Mouse (Mus musculus) liver, embryonic 14.5 days (tissue): ENCODE results near the gene Samd3. TPM values are rescaled to one million over a fixed set of nuclear protein-coding genes. Genes with fewer than 3 reads are reported as not detected.

Experiments
- ATAC-seq: fragments of 200-750 bp; cut with Nextera tagmentation; 2 replicates; pipeline ENCODE4 v1.8.0; 2017; ENCODE audit warnings: moderate number of reproducible peaks, mild to moderate bottlenecking, moderate library complexity; ENCODE audit not compliant: insufficient read depth
- DNase-seq, 3 experiments: peaks; one replicate each; pipeline ENCODE4 v3.0.0-alpha.2; 2012 to 2013; ENCODE audit warnings: low read depth in 3 of 3, low spot score in 3 of 3
- H3K27ac ChIP-seq: fragments of 300-500 bp; sonication (generic); 2 replicates; pipeline ENCODE4 v1.5.1; 2014; ENCODE audit warnings: moderate library complexity, mild to moderate bottlenecking, control low read depth, inconsistent platforms
- H3K27me3 ChIP-seq: fragments of 300-500 bp; sonication (generic); 2 replicates; pipeline ENCODE4 v1.6.1; 2014; ENCODE audit warnings: mild to moderate bottlenecking, low read length, moderate library complexity; ENCODE audit not compliant: control insufficient read depth, insufficient read depth
- H3K36me3 ChIP-seq: fragments of 300-500 bp; sonication (generic); replicated peaks from 2 replicates; pipeline ENCODE4 v1.6.1; 2014; ENCODE audit warnings: low read depth; ENCODE audit not compliant: control insufficient read depth, insufficient read depth
- H3K4me1 ChIP-seq, 2 experiments: fragments of 200-500 bp in 1 of 2; fragments of 300-500 bp in 1 of 2; sonication (generic) in 1 of 2; replicated peaks; 2 replicates each; pipeline ENCODE4 v1.6.1; 2012 to 2014; ENCODE audit warnings: antibody characterized with exemption in 1 of 2, inconsistent platforms in 1 of 2, low read length in 1 of 2; ENCODE audit not compliant: control insufficient read depth in 2 of 2, insufficient read depth in 2 of 2
- H3K4me2 ChIP-seq: fragments of 300-500 bp; sonication (generic); 2 replicates; pipeline ENCODE4 v1.6.1; 2014; ENCODE audit warnings: low read depth, mild to moderate bottlenecking, control low read depth, moderate library complexity
- H3K4me3 ChIP-seq, 2 experiments: fragments of 200-500 bp in 1 of 2; fragments of 300-500 bp in 1 of 2; sonication (generic) in 1 of 2; 2 replicates each; pipeline ENCODE4 v1.5.1; 2012 to 2014; ENCODE audit warnings: low read depth in 2 of 2, low read length in 2 of 2, mild to moderate bottlenecking in 2 of 2, control low read depth in 1 of 2, inconsistent platforms in 1 of 2, moderate library complexity in 1 of 2; ENCODE audit not compliant: insufficient read depth in 1 of 2
- H3K9ac ChIP-seq: fragments of 300-500 bp; sonication (generic); replicated peaks from 2 replicates; pipeline ENCODE4 v1.6.1; 2014; ENCODE audit warnings: mild to moderate bottlenecking, control low read depth, moderate library complexity
- H3K9me3 ChIP-seq: fragments of 300-500 bp; sonication (generic); 2 replicates; pipeline ENCODE4 v1.6.1; 2016; ENCODE audit warnings: low read length, mixed read lengths; ENCODE audit not compliant: control insufficient read depth
- CTCF ChIP-seq: IDR thresholded peaks from 2 replicates; pipeline ENCODE4 v1.5.1; 2016; ENCODE audit warnings: antibody characterized with exemption, low read depth, control low read depth
- EP300 ChIP-seq: IDR thresholded peaks from 2 replicates; pipeline ENCODE4 v1.6.1; 2016; ENCODE audit warnings: antibody characterized with exemption, low read depth
- WGBS: fragments of 180-500 bp; shearing (Covaris S2); extraction: QIAGEN DNeasy Blood & Tissue Kit; methylation state at CpG from one replicate; pipeline ENCODE4 v1.1.7; 2014; ENCODE audit not compliant: insufficient replicate concordance; 5-methylcytosine and 5-hydroxymethylcytosine counted together
- polyA plus RNA-seq, 2 experiments: library from polyadenylated mRNA; depleted of rRNA in 1 of 2; stranded (reverse) in 1 of 2; unstranded in 1 of 2; fragments of >200 nt; fragmentation: Nextera tagmentation in 1 of 2; extraction: Ambion mirVana in 1 of 2; gene quantifications; 2 replicates each; pipeline versions ENCODE4 v1.2.1 to v1.2.3; 2012 to 2014

Gene Samd3
- polyA plus RNA-seq (2012; rRNA removed) (0.05 TPM in 1 of 2 replicates, not detected in the other), polyA plus RNA-seq (2014; fragmentation: Nextera tagmentation; extraction: Ambion mirVana) (not detected in 2 replicates)

DNA sequence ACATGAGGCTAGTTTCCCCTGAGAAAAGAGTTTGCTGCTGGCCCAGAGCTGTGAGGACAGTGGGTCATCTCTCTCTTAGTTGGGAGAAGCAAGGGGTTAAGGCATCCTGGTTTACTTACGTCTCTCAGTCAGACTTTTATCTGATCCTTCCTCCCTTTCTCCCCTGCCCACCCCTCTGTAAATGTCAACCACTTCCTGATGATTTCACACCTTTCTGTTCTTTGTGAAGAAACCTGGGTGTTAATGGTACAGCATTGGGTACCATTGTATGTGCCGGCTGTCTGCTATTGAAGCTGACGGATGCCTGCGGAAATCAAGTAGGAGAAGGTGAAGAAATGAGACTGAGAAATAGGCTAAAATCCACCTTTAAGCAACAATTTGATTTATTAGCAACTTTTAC, at the start of gene Samd3:
Gene Samd3, plus strand, starts transcription at position 220 of the 400 bp plus-strand sequence.
- Histone ChIP-seq H3K4me3 (no peak within 1 kb of the TSS), H3K4me2 (no peak within 1 kb of the TSS), H3K9ac (no peak within 1 kb of the TSS), H3K36me3 (no peaks in the 10 kb centered on the region), H3K27me3 (no peaks in the 10 kb centered on the region), H3K4me1 (no peaks in the 10 kb centered on the region), H3K27ac (no peak within 1 kb of the TSS), H3K9me3 (no peaks in the 10 kb centered on the region)
- TF ChIP-seq CTCF (no peak), EP300 (no peak)
- no peak for DNase-seq
- 39% methylated on average over 4 of the region's 4 CpGs for whole genome bisulfite sequencing
- no peak for ATAC-seq

- TF ChIP-seq EP300 (no peak), CTCF (no peak)
Measured at GRCm38 (mm10) chr10:26185289-26185688, 44.2 kb upstream of the Samd3 start.

DNA sequence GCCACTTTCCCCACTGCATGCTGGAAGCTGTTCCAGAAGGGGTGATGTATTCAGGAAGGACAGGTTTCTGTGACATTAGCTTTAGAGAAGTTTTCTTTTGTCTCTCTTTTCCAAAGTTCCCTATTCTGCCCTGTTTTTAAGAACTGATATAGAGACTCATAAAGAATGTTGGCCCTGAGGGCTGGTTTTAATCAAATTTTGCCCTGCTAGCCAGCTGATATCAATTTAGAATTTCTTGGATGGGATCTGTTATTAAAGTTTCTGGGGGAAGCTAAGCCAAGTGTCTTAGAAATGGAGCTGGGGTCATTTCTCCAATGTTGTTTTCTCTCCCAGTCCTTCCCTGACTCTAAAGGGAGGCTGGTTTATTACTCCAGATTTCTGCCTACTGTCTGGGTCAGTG, 38.7 kb upstream of the Samd3 start:
- TF ChIP-seq CTCF (no peak), EP300 (no peak)
- H3K27ac ChIP-seq = no peak overlapping the region
- H3K4me2 ChIP-seq = no peak overlapping the region
- ATAC-seq = no peak
- no peak overlapping the region for H3K9ac ChIP-seq
- H3K36me3 ChIP-seq = no peaks in the 10 kb centered on the region
- H3K9me3 ChIP-seq = no peaks in the 10 kb centered on the region
- no peaks in the 10 kb centered on the region for H3K27me3 ChIP-seq
- no peak overlapping the region for H3K4me3 ChIP-seq
- DNase-seq = no peak
- no peaks in the 10 kb centered on the region for H3K4me1 ChIP-seq

More at GRCm38 (mm10) chr10:26185289-26185688, 44.2 kb upstream of the Samd3 start:
- no peak overlapping the region for H3K27ac ChIP-seq
- WGBS = 62% methylated on average over 5 of the region's 5 CpGs
- no peaks in the 10 kb centered on the region for H3K9me3 ChIP-seq
- no peak overlapping the region for H3K4me3 ChIP-seq
- ATAC-seq = no peak
- H3K4me1 ChIP-seq = no peaks in the 10 kb centered on the region
- H3K4me2 ChIP-seq = no peak overlapping the region
- no peak overlapping the region for H3K9ac ChIP-seq
- H3K27me3 ChIP-seq = no peaks in the 10 kb centered on the region
- H3K36me3 ChIP-seq = no peaks in the 10 kb centered on the region
- no peak for DNase-seq

GRCm38 (mm10) chr10:26194892-26195291, 34.6 kb upstream of the Samd3 start:
- DNase-seq (no peak), ATAC-seq (no peak)
- Histone ChIP-seq H3K27ac (no peak overlapping the region), H3K4me2 (no peak overlapping the region), H3K36me3 (no peaks in the 10 kb centered on the region), H3K4me3 (no peak overlapping the region), H3K27me3 (no peaks in the 10 kb centered on the region), H3K4me1 (no peaks in the 10 kb centered on the region), H3K9me3 (no peaks in the 10 kb centered on the region), H3K9ac (no peak overlapping the region)
- no peak for TF ChIP-seq EP300
- TF ChIP-seq CTCF = no peak
- 24% methylated on average over 1 of the region's 1 CpGs for WGBS

DNA sequence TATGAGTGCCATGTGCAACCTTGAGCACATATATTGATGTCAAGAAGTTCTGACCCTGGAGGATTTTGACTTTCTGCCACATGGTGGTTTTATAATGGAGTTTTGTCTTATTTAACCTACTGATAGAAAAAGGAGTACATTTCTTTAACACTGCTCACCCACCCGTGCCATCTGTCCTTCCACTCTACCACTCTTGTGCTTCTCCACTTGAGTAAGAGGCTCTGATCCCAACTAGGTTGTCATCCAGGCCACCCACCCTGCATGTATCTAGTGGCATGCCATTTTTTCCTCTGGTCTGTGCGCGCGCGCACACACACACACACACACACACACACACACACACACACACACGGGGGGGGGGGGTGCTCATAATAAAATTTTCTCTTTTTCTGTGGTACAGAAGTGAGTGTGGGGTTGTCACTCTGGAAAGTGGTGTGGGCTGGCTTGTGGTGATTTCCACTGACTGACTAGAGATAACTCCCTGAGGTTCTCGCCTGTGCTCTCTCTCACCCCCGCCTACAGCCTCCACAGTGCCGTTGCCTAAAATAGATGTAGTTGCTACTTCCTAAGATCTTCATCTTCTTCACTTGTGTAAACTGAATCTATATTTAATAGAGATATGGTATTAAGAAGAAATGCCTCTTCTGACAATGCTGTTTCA, 26.7 kb upstream of the Samd3 start:
- no peak overlapping the region for H3K27ac ChIP-seq
- no peak overlapping the region for H3K9ac ChIP-seq
- H3K27me3 ChIP-seq = no peaks in the 10 kb centered on the region
- TF ChIP-seq EP300 = no peak
- TF ChIP-seq CTCF = no peak
- H3K36me3 ChIP-seq = no peaks in the 10 kb centered on the region
- H3K9me3 ChIP-seq = no peaks in the 10 kb centered on the region
- WGBS = 67% methylated on average over 9 of the region's 9 CpGs
- H3K4me2 ChIP-seq = no peak overlapping the region
- no peak for ATAC-seq
- no peak overlapping the region for H3K4me3 ChIP-seq
- no peak for DNase-seq
- no peaks in the 10 kb centered on the region for H3K4me1 ChIP-seq
